Mouse (Mus musculus): ENCODE data around the gene Nectin4. TPM values are rescaled to one million over a fixed set of nuclear protein-coding genes. Genes with fewer than 3 reads are reported as not detected.

Gene Nectin4
- polyA plus RNA-seq (2014; fragmentation: Illumina TruSeq; extraction: RNeasy Lipid Tissue Mini Kit (QIAGEN cat#74804); ENCODE audit: low read depth, low replicate concordance) = 0.60 TPM

DNA sequence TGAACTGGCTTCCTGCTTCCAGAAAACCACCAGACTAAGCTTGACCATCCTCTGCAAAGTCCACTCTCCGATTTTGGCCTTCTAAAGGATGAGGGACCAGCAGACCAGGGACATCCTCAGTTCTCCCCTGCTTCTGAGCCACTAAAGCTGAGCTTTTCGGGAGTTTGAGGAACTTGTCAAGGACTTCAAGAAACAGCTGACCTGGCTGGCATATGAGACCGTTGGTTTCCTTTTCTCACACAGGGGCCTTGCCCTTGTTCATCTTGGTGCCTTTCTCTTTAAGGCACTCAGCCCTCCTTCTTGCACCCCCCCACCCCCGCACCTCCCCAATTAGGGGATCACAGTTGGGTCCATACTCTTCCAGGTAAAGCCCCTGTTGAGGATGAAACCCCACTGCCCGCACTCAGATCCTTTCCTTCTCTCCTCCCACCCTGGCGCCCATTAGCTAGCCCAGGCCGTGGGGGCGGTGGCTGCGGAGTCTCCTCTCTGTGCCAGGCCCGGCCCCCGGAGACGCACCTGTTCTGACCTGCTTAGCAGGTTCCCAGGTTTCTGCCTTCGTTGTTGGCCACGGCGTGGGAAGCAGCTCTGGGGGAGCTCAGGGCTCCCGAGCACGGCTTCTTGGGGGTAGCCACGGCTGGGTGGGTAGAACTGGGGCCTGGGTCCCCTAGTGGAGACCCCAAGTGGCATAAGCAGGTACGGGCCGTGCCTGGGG is at the start of gene Nectin4:
TSS of gene Nectin4 (plus strand) at position 255 of the 712 bp plus-strand sequence.

DNA sequence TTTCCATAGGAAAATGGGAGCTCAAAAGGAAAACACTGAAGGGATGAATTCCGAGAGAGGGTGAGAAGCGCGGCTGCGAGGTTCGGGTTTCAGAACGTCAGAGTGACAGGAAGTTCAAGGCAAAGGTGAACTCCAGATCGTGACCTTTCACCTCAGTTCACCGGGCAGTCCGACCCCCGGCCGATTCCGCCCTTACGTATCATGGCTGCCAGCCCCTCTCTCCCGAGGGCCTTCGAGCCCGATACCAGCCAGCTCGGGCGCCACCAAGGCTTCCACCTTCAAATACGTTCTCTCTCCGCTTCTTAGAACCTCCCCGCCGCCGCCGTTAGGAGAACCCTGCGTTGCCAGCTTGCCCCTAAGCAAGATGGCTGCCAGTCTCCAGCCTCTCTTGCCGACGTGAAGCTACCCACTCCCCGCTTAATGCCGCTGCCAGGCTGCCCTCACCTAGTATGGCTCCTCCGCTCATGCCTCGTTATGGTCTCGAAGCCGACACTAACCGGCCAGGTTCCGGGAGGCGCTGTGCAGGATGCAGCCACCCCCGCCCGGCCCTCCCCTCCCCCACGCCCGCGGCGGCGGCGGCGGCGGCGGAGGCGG is 41.0 kb upstream of the Nectin4 start, which contains the start of gene Dedd:
TSS of gene Dedd (plus strand) at position 307 of the 594 bp plus-strand sequence.

DNA sequence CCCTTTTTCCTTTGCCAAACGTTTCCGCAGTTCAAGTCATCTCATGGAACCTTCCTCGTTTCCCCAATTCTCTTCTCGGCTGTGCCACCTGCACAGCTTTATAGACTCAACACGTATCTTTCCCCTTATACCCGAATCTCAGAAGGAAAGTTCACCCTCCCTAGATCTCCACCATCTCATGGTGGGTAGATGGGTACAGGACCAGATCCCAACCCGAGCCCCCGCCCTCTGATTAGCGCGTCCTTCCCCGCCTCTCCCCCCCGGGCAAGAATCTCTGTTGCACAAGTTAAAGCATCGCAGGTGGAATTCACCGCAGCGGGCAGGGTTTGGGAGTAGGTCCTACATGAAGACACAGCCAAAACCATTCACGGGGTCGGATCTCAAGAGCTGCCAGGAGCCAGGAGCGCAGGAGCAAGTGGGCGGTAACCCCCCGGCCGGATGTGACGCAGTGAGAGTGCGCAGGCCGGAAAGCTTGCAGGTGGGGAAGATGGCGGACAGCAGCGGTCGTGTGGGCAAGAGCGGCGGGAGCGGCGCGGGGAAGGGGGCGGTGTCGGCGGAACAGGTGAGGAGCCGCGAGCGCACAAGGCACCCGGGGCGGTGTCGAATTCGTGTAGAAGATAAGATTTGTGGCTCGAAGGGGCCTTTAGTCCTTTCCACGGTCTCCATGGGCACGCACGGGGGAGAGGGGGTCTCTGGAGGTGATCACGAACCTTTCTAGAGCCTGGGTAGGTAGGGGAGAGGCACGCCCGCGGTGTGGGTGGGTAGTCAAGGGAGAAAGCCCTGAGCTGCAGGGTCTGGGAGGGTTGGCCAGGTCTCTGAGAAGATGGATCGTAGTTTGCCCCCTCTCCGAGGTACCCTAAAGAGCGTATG is 24.4 kb upstream of the Nectin4 start, which contains the start of the genes Nit1 and Pfdn2:
TSS of gene Nit1 (minus strand) at position 422 of the 870 bp plus-strand sequence.
TSS of gene Pfdn2 (plus strand) at position 446 of the 870 bp plus-strand sequence.

DNA sequence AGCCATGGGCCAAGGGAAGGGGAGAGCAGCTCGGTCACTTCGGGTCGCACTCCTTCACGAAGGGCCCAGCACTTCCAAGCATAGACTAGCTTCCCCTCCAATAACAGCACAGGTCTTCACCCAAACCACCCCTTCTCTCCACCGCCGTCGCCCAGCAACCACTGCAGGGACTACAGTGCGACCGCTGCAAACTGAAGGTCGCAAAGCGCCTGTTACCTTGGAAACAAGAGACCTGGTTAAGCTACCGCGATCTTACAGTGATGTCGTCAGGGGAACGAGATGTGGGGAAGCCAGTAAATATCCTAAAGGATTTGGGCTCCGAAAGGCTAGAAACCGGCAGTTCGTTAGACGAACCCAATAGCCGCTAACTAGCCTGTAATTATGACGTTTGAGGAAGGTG is 9.2 kb upstream of the Nectin4 start, which contains the start of gene Klhdc9:
TSS of gene Klhdc9 (minus strand) at position 143 of the 400 bp plus-strand sequence.

DNA sequence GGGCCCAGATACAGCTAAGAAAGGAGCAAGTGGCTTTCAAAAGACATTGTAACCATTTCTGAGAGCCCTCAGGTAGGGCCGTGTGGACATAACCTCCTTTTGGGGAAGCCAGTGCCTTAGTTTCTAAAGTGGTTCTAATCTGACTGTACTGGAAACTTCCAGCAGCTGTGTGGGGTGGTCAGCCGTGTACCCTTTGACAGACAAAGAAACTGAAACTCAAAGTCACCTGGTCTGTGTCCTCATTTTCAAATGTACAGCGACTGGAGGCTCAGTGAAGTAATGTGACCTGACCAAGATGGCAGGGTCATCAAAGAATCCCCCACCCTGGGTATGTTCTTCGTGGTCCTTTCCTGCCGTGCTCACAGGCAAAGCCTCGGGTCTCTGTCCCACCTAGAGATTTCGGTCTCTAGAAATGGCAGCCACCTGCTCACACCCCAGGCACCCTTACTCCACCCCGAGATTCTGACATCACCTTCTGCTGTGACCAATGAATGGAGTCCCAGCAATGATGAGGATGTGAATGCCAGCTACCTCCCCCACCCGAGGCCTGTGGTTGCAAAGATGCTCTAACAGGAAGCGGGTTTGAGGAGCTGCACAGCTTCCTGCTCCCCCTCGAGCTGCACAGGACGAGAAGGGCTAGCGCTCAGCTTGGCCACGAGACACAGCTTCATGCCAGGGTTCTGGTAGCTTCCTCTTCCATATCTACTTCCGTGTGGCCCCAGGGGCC is 18.6 kb downstream of the Nectin4 start, which contains the start of gene Arhgap30:
TSS of gene Arhgap30 (plus strand) at position 579 of the 727 bp plus-strand sequence.

DNA sequence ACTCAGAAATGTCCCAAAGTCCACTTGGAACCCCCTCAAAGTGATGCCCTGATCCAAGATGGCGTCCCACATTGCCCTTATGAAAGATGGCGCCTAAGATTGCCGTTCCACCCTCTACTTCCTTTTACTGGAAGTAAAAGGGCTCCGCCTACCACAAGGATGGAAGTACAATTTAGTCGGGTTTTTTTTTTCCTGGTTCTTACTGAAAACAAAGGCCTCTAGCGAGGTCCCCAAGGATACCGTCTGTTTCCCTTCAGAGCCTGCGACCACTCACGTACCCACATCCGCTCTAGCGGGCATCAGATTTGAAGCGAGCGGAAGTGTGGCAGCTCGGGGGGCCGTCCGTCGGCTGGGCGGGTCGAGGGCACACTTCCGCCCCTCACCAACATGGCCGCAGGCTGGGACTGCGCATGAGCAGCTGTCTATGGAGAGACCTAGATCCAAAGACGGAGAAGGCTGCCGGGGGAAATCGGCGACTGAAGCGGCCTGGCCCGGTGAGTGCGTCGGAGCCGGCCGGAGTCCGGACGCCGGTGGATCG is 41.1 kb downstream of the Nectin4 start, which contains the start of gene Usf1:
TSS of gene Usf1 (plus strand) at position 367 of the 538 bp plus-strand sequence.

DNA sequence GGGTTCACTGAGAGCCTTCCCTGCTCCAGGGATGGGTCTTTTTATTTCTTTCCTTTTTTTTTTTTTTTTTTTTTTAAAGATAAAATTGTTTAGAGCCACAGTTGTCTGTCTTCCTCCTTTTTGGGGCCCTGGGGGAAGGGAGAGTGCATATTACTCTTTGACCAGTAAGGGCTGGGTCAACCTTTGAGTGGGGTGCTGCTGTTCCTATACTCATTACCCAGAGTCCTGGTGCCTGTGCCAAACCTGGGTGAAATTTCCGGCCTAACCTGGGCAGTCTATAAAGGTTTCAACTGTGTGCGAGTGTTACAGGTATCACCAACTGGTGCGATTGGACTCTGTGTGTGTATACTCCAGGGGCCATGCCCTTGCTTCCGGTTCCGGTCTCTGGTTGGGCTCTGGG is 48.8 kb downstream of the Nectin4 start, which contains the start of gene Tstd1:
TSS of gene Tstd1 (plus strand) at position 213 of the 400 bp plus-strand sequence.

DNA sequence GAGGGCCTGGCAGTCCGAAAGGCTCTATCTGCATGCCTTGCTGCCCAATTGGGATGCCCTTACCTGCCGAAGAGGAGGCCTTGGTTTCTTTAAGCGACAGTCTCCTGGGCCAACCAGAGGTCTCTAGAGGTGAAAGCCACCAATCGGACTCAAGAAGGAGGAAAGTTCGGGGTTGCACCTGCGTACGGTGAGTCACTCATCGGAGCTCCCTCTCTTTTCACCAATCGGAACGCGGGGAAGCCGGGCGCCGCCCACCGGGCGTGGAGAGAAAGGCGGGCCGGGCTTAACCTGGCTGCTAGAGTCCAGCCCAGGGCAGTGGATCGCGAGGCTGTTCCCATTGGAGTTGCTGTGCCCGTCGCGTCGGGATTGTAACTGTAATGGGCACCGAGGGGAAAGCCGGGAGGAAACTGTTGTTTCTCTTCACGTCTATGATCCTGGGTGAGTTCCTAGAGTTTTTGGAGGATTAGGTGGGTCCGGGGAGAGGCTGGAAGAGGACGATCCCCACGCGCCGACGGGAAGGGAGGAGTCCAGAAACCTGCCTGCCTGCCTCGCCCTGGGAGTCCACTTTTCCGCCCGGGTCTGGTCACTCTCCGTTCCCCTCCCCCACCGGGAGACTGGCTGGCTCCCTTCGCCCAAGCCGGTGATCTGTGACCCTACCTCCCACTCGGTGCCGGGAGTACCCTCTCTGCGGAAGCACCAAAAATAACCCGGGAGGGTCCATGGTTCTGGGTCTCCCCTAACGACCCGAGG is 67.5 kb downstream of the Nectin4 start, which contains the start of gene F11r:
TSS of gene F11r (plus strand) at position 272 of the 750 bp plus-strand sequence.

Other genes with a start within 250 kb of the Nectin4 start
- 44.4 TPM for gene Sdhc, start 219.5 kb upstream of the Nectin4 start, polyA plus RNA-seq (2014; fragmentation: Illumina TruSeq; extraction: RNeasy Lipid Tissue Mini Kit (QIAGEN cat#74804); ENCODE audit: low read depth, low replicate concordance)
- not detected for gene Mpz, start 219.4 kb upstream of the Nectin4 start, polyA plus RNA-seq (2014; fragmentation: Illumina TruSeq; extraction: RNeasy Lipid Tissue Mini Kit (QIAGEN cat#74804); ENCODE audit: low read depth, low replicate concordance)
- 36.1 TPM for gene Pcp4l1, start 173.8 kb upstream of the Nectin4 start, polyA plus RNA-seq (2014; fragmentation: Illumina TruSeq; extraction: RNeasy Lipid Tissue Mini Kit (QIAGEN cat#74804); ENCODE audit: low read depth, low replicate concordance)
- 1.4 TPM for gene Nr1i3, start 156.1 kb upstream of the Nectin4 start, polyA plus RNA-seq (2014; fragmentation: Illumina TruSeq; extraction: RNeasy Lipid Tissue Mini Kit (QIAGEN cat#74804); ENCODE audit: low read depth, low replicate concordance)
- 6.9 TPM for gene Tomm40l, start 147.6 kb upstream of the Nectin4 start, polyA plus RNA-seq (2014; fragmentation: Illumina TruSeq; extraction: RNeasy Lipid Tissue Mini Kit (QIAGEN cat#74804); ENCODE audit: low read depth, low replicate concordance)
- not detected for gene Apoa2, start 145.0 kb upstream of the Nectin4 start, polyA plus RNA-seq (2014; fragmentation: Illumina TruSeq; extraction: RNeasy Lipid Tissue Mini Kit (QIAGEN cat#74804); ENCODE audit: low read depth, low replicate concordance)
- gene Fcer1g, start 135.7 kb upstream of the Nectin4 start, polyA plus RNA-seq (2014; fragmentation: Illumina TruSeq; extraction: RNeasy Lipid Tissue Mini Kit (QIAGEN cat#74804); ENCODE audit: low read depth, low replicate concordance) = 23.4 TPM
- 2.6 TPM for gene Adamts4, start 119.7 kb upstream of the Nectin4 start, polyA plus RNA-seq (2014; fragmentation: Illumina TruSeq; extraction: RNeasy Lipid Tissue Mini Kit (QIAGEN cat#74804); ENCODE audit: low read depth, low replicate concordance)
- 59.0 TPM for gene Ndufs2, start 118.7 kb upstream of the Nectin4 start, polyA plus RNA-seq (2014; fragmentation: Illumina TruSeq; extraction: RNeasy Lipid Tissue Mini Kit (QIAGEN cat#74804); ENCODE audit: low read depth, low replicate concordance)
- 10.8 TPM for gene B4galt3, start 99.8 kb upstream of the Nectin4 start, polyA plus RNA-seq (2014; fragmentation: Illumina TruSeq; extraction: RNeasy Lipid Tissue Mini Kit (QIAGEN cat#74804); ENCODE audit: low read depth, low replicate concordance)
- 10.9 TPM for gene Ppox, start 88.9 kb upstream of the Nectin4 start, polyA plus RNA-seq (2014; fragmentation: Illumina TruSeq; extraction: RNeasy Lipid Tissue Mini Kit (QIAGEN cat#74804); ENCODE audit: low read depth, low replicate concordance)
- gene Usp21, start 82.1 kb upstream of the Nectin4 start, polyA plus RNA-seq (2014; fragmentation: Illumina TruSeq; extraction: RNeasy Lipid Tissue Mini Kit (QIAGEN cat#74804); ENCODE audit: low read depth, low replicate concordance) = 15.5 TPM
- 84.2 TPM for gene Ufc1, start 75.1 kb upstream of the Nectin4 start, polyA plus RNA-seq (2014; fragmentation: Illumina TruSeq; extraction: RNeasy Lipid Tissue Mini Kit (QIAGEN cat#74804); ENCODE audit: low read depth, low replicate concordance)
- gene Dedd, start 41.0 kb upstream of the Nectin4 start, polyA plus RNA-seq (2014; fragmentation: Illumina TruSeq; extraction: RNeasy Lipid Tissue Mini Kit (QIAGEN cat#74804); ENCODE audit: low read depth, low replicate concordance) = 22.4 TPM
- 20.6 TPM for gene Nit1, start 24.5 kb upstream of the Nectin4 start, polyA plus RNA-seq (2014; fragmentation: Illumina TruSeq; extraction: RNeasy Lipid Tissue Mini Kit (QIAGEN cat#74804); ENCODE audit: low read depth, low replicate concordance)
- gene Pfdn2, start 24.4 kb upstream of the Nectin4 start, polyA plus RNA-seq (2014; fragmentation: Illumina TruSeq; extraction: RNeasy Lipid Tissue Mini Kit (QIAGEN cat#74804); ENCODE audit: low read depth, low replicate concordance) = 17.3 TPM
- gene Klhdc9, start 9.3 kb upstream of the Nectin4 start, polyA plus RNA-seq (2014; fragmentation: Illumina TruSeq; extraction: RNeasy Lipid Tissue Mini Kit (QIAGEN cat#74804); ENCODE audit: low read depth, low replicate concordance) = not detected
- gene Arhgap30, start 18.9 kb downstream of the Nectin4 start, polyA plus RNA-seq (2014; fragmentation: Illumina TruSeq; extraction: RNeasy Lipid Tissue Mini Kit (QIAGEN cat#74804); ENCODE audit: low read depth, low replicate concordance) = 10.1 TPM
- 1.4 TPM for gene Usf1, start 41.2 kb downstream of the Nectin4 start, polyA plus RNA-seq (2014; fragmentation: Illumina TruSeq; extraction: RNeasy Lipid Tissue Mini Kit (QIAGEN cat#74804); ENCODE audit: low read depth, low replicate concordance)
- 34.1 TPM for gene Tstd1, start 48.8 kb downstream of the Nectin4 start, polyA plus RNA-seq (2014; fragmentation: Illumina TruSeq; extraction: RNeasy Lipid Tissue Mini Kit (QIAGEN cat#74804); ENCODE audit: low read depth, low replicate concordance)
- 91.4 TPM for gene F11r, start 67.4 kb downstream of the Nectin4 start, polyA plus RNA-seq (2014; fragmentation: Illumina TruSeq; extraction: RNeasy Lipid Tissue Mini Kit (QIAGEN cat#74804); ENCODE audit: low read depth, low replicate concordance)
- 2.5 TPM for gene Alyref2, start 133.4 kb downstream of the Nectin4 start, polyA plus RNA-seq (2014; fragmentation: Illumina TruSeq; extraction: RNeasy Lipid Tissue Mini Kit (QIAGEN cat#74804); ENCODE audit: low read depth, low replicate concordance)
- 0.41 TPM for gene Itln1, start 165.2 kb downstream of the Nectin4 start, polyA plus RNA-seq (2014; fragmentation: Illumina TruSeq; extraction: RNeasy Lipid Tissue Mini Kit (QIAGEN cat#74804); ENCODE audit: low read depth, low replicate concordance)
- gene Cd244a, start 189.1 kb downstream of the Nectin4 start, polyA plus RNA-seq (2014; fragmentation: Illumina TruSeq; extraction: RNeasy Lipid Tissue Mini Kit (QIAGEN cat#74804); ENCODE audit: low read depth, low replicate concordance) = 4.2 TPM
- gene Ly9, start 237.3 kb downstream of the Nectin4 start, polyA plus RNA-seq (2014; fragmentation: Illumina TruSeq; extraction: RNeasy Lipid Tissue Mini Kit (QIAGEN cat#74804); ENCODE audit: low read depth, low replicate concordance) = 3.9 TPM

Measured in sigmoid colon, adult 10 weeks (tissue).